Mouse (Mus musculus) frontal cortex, adult (tissue): ENCODE results near the gene Parm1.

Source experiments
- ATAC-seq: cut with Nextera tagmentation; 2 replicates; pipeline ENCODE4 v1.9.2; 2017; ENCODE audit warnings: mild to moderate bottlenecking, moderate library complexity, mixed read lengths; ENCODE audit not compliant: low TSS enrichment

Parm1 gene

DNA sequence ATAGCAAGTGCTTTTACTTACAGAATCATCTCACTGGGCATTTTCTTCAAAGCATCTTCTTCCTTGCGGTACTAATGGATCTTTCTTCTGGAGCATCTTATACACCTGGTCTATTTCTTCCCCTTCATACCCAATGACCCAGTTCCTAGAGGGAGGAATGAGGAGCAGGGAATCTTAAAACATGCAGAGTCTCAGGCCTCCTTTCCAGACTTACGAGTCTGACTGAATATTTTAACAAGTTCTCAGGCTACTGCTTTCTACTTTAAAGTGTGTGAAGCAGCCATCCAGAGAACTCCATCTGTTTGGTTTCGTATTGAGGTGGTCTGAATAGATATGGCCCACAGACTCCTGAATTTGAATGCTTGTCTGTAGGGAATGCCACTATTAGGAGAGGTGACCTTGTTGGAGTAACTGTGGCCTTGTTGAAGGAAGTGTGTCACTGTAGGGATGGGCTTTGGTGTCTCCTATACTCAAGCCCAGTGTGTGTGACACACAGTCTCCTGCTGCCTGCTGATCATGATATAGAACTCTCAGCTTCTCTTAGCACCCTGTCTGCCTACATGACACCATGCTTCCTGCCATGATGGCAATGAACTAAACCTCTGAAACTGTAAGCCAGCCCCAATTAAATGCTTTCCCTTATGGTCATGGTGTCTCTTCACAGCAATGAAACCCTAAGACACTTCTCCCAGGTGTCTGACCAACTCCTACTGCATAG, 137.1 kb downstream of the Parm1 start:
- peak; percentile 92 for ATAC-seq

- ATAC-seq = no peak
These were observed 137.8 kb downstream of the Parm1 start for GRCm38 (mm10) chr5:91655263-91655662.

DNA sequence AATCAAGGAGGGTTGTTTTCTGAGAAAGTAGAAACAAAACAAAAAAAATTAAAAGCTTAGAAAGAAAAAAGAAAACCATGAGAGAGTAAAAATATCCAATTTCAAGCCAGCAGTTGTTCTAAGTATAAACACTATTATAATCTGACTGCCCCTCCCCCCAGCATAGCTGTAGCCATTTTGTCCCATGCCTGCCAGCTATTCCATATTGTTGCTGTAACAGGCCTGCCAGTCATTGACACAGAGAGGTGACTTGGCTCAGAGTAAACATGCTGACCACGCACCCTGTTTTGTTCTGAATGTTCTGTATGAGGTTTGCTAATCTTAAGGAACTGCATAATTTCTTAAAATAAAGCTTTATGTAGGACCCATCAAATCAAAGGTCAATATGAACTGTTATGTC, 145.3 kb downstream of the Parm1 start:
- no peak for ATAC-seq

DNA sequence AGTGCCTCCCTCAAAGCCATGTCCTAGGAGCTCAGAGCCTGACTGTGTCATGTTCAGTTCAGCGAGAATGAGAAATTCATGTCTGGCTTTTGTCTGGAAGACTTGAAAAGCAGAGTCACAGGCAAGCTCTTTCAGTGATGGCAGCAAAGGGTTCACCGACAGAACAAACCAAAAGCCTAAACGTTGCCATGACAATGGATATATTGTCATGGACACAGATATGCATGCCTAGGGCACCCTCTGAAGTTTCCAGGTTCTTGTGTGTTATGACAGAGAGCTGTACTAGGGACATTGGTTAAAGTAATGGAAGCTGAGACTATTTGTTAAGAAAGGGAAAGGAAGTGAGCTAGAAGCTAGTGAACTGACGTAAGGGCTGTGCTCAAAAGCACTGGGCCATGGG, 149.7 kb downstream of the Parm1 start:
- ATAC-seq = no peak

DNA sequence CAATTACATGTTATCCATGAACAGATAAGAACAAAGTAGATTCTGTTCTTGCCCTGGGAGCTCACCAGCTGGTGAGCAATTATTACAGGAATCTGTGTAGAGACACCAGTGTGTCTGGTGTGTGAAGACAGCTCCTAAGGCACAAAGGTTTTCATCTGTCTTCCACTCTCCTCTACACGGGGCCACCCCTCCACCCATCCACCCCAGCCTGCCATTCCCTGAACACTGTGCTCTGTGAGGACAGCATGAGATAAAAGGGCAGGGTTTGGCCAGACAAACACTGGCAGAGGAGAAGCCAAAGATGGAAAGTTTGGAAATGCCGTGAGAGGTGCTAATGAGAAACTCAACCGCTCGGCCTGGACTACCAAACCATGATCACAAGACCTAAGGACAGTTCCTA, 151.8 kb downstream of the Parm1 start:
- ATAC-seq = no peak
